Mouse (Mus musculus): Measurements from ENCODE around the gene Pten.

DNA sequence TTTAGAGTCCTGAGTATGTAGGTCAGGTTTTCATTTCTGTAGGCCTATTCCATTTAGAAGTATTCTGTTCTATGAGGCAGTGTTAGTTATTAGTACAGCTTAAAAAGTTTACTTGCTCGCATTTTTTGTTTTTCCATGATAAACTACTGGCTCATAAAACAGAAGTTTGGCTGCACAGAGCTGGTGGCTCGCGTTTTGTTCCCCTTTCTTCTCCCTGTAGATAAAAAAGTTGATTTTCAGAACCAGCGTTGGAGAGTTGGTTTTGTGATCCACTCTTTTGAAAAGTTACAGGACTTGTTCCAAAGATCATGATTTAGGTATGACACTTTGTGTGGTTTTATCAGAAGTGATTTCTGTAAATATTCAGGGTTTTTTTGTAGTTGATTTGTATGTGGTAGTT is 5.2 kb downstream of the Pten start:
- TF ChIP-seq CTCF (IDR thresholded peaks at IDR 0.05; ENCODE audit: extremely low read depth, insufficient read length, insufficient replicate concordance, low read depth, low read length) (no peak), POLR2A (IDR thresholded peaks at IDR 0.05; ENCODE audit: low read depth, low read length) (no peak)

All from small intestine, adult 2 months (tissue).